10 mouse cellular contexts compared by ENCODE assay signal in genomic region chr11:103170111-103170493, GRCm38 (mm10). TPM values are rescaled to one million over a fixed set of nuclear protein-coding genes. Genes with fewer than 3 reads are reported as not detected.
A peak's percentile ranks its signal among the peaks of the same experiment; 100 is the strongest.
DNase-seq lines count a peak whose midpoint lies in the region; ATAC-seq and TF ChIP-seq lines count a peak whose summit lies in the region.
"Had no signal": no experiment of that assay in that cellular context is flagged by ENCODE, and none has a peak within 500 bp of the region (broad histone marks: within the 10 kb centered on the region; RNA-seq: fewer than 3 reads in every experiment).

No protein-coding gene starts in this region.

- H3K9me3 ChIP-seq in heart, embryonic 12.5 days (replicated peaks), result no peaks in the 10 kb centered on the region; the same call in 1 of the 2 replicates
- H3K9me3 ChIP-seq in ES-Bruce4 (replicated peaks; ENCODE audit: control insufficient read depth, insufficient read depth, low read length, poor library complexity, severe bottlenecking), result no peaks in the 10 kb centered on the region
- no peaks in the 10 kb centered on the region for H3K9me3 ChIP-seq in heart, postnatal 0 days (replicated peaks; ENCODE audit: control insufficient read depth, low read length)
- H3K9me3 ChIP-seq in midbrain, embryonic 10.5 days (replicated peaks), result no peaks in the 10 kb centered on the region

- H3K4me1 ChIP-seq in heart, embryonic 12.5 days (replicated peaks), result peaks cover 22% of the 10 kb centered on the region
- H3K4me1 ChIP-seq in ES-Bruce4 (ENCODE audit: control insufficient read depth, insufficient read depth, low read length), result no peaks in the 10 kb centered on the region
- 0 out of 2 replicates have a peak, but pooled peaks cover 7% of the 10 kb centered on the region for H3K4me1 ChIP-seq in heart, postnatal 0 days (ENCODE audit: control insufficient read depth, insufficient read depth)
- H3K4me1 ChIP-seq in midbrain, embryonic 10.5 days, result peaks cover 19% of the 10 kb centered on the region

- ATAC-seq in heart, embryonic 12.5 days (ENCODE audit: insufficient number of reproducible peaks, low FRiP score), result no peak
- no peak for ATAC-seq in heart, postnatal 0 days (ENCODE audit: insufficient read depth, low read depth)
- ATAC-seq in monocyte, adult 5-6 weeks (replicated peaks; ENCODE audit: insufficient number of reproducible peaks, low FRiP score, low TSS enrichment, poor library complexity, severe bottlenecking), result no peak

- H3K4me3 ChIP-seq in heart, embryonic 12.5 days, result peak overlapping the region; percentile 63
- H3K4me3 ChIP-seq in ES-Bruce4 (ENCODE audit: low read depth, low read length), result no peak overlapping the region
- peak overlapping the region; percentile 74; the same call in 1 of the 2 replicates for H3K4me3 ChIP-seq in heart, postnatal 0 days (ENCODE audit: low read depth, low read length)
- peak overlapping the region; percentile 77 for H3K4me3 ChIP-seq in midbrain, embryonic 10.5 days

- TF ChIP-seq EP300 in ES-Bruce4 (IDR thresholded peaks at IDR 0.05; ENCODE audit: insufficient read depth, low read depth, low read length), result no peak
- no peak for TF ChIP-seq EP300 in heart, postnatal 0 days (IDR thresholded peaks at IDR 0.05; ENCODE audit: low read depth)

- H3K36me3 ChIP-seq in heart, embryonic 12.5 days, result no peaks in the 10 kb centered on the region
- H3K36me3 ChIP-seq in ES-Bruce4 (ENCODE audit: control insufficient read depth, insufficient read depth, low read length, poor library complexity, severe bottlenecking), result no peaks in the 10 kb centered on the region
- H3K36me3 ChIP-seq in heart, postnatal 0 days (replicated peaks; ENCODE audit: control insufficient read depth, insufficient read depth, low read length), result no peaks in the 10 kb centered on the region
- no peaks in the 10 kb centered on the region for H3K36me3 ChIP-seq in midbrain, embryonic 10.5 days
- H3K36me3 ChIP-seq: G1E had no signal

- peak overlapping the region; percentile 95 for H3K4me2 ChIP-seq in heart, embryonic 12.5 days
- peak overlapping the region; percentile 99; the same call in 1 of the 2 replicates for H3K4me2 ChIP-seq in heart, postnatal 0 days (ENCODE audit: low read depth, low read length)

- DNase-seq in heart, postnatal 36 days, result no peak
- no peak for DNase-seq in heart, postnatal 0 days (ENCODE audit: low spot score)
- no peak for DNase-seq in midbrain, embryonic 10.5 days (ENCODE audit: low spot score)
- no peak for DNase-seq in embryo, embryonic 11 days
- DNase-seq in embryo, embryonic 10.5 days (ENCODE audit: low spot score), result no peak

- H3K9ac ChIP-seq in heart, embryonic 12.5 days, result no peak overlapping the region
- peak overlapping the region; percentile 84 for H3K9ac ChIP-seq in ES-Bruce4 (ENCODE audit: low read depth, poor library complexity, severe bottlenecking)
- H3K9ac ChIP-seq in heart, postnatal 0 days (replicated peaks; ENCODE audit: low read depth, low read length), result peak overlapping the region; percentile 70; the same call in 1 of the 2 replicates

- TF ChIP-seq CTCF in ES-Bruce4 (IDR thresholded peaks at IDR 0.05; ENCODE audit: low read depth, low read length), result no peak
- no peak for TF ChIP-seq CTCF in heart, postnatal 0 days (IDR thresholded peaks at IDR 0.05; ENCODE audit: low read depth)

- H3K27me3 ChIP-seq in heart, embryonic 12.5 days (replicated peaks), result peaks cover 67% of the 10 kb centered on the region
- H3K27me3 ChIP-seq in ES-Bruce4 (ENCODE audit: control insufficient read depth, insufficient read depth, low read length, poor library complexity, severe bottlenecking), result peaks cover 9% of the 10 kb centered on the region
- H3K27me3 ChIP-seq in heart, postnatal 0 days (ENCODE audit: control insufficient read depth, insufficient read depth, low read length), result peaks cover 26% of the 10 kb centered on the region
- peaks cover 63% of the 10 kb centered on the region for H3K27me3 ChIP-seq in midbrain, embryonic 10.5 days (ENCODE audit: low read depth, poor library complexity, severe bottlenecking)

- no peak overlapping the region for H3K27ac ChIP-seq in heart, embryonic 12.5 days (ENCODE audit: poor library complexity, severe bottlenecking)
- no peak overlapping the region for H3K27ac ChIP-seq in ES-Bruce4 (ENCODE audit: insufficient read depth, low read length)
- H3K27ac ChIP-seq in heart, postnatal 0 days (ENCODE audit: low read depth), result no peak overlapping the region
- H3K27ac ChIP-seq in midbrain, embryonic 10.5 days (replicated peaks), result no peak overlapping the region

- intact Hi-C loops in heart, postnatal 36 days (cut with DNase I), result loop anchor here (5.0 kb wide), 1 partner anchor 242 kb away; the partner anchor contains the start of gene Plekhm1

- 49% methylated on average over 3 of the region's 3 CpGs for WGBS in heart, embryonic 12.5 days
- 61% methylated on average over 3 of the region's 3 CpGs for WGBS in heart, postnatal 0 days
- WGBS in midbrain, embryonic 10.5 days, result 63% methylated on average over 3 of the region's 3 CpGs

- TF ChIP-seq POLR2A in ES-Bruce4 (IDR thresholded peaks at IDR 0.05; ENCODE audit: insufficient read depth, low read length), result no peak

RNA-seq across cellular contexts. Expression of gene Fmnl1, which starts 0.8 kb away (rescaled TPM):
- 1.1 and 1.7 TPM in 2 replicates for polyA plus RNA-seq in heart, embryonic 12.5 days (2016; fragmentation: Nextera tagmentation; extraction: Ambion mirVana)
- 10 to 100 TPM; 12.4 to 20.9 TPM for total RNA-seq in heart, postnatal 36 days (2021)
- 1.7 and 4.9 TPM in 2 replicates for polyA plus RNA-seq in ES-Bruce4 (2011; ENCODE audit: insufficient read depth, insufficient read length, low read depth, missing spikeins)
- 2.2 and 3.4 TPM in 2 replicates for total RNA-seq in heart, postnatal 0 days (2014; rRNA removed; ENCODE audit: low replicate concordance)
- 0.91 and 1.1 TPM in 2 replicates for polyA plus RNA-seq in heart, postnatal 0 days (2015; fragmentation: Nextera tagmentation; extraction: Ambion mirVana)
- polyA plus RNA-seq in midbrain, embryonic 10.5 days (2016; fragmentation: Nextera tagmentation; extraction: Ambion mirVana), result 1.1 and 1.2 TPM in 2 replicates
- total RNA-seq in monocyte, adult 5-6 weeks (2017), result 189 to 455 TPM (median 252 TPM) in 3 replicates
- total RNA-seq: G1E had no signal

RNA-seq across cellular contexts. Expression of gene Hexim2, which starts 37.9 kb away (rescaled TPM):
- polyA plus RNA-seq in heart, embryonic 12.5 days (2016; fragmentation: Nextera tagmentation; extraction: Ambion mirVana), result 7.8 and 8.4 TPM in 2 replicates
- 1 to 10 TPM; 2.0 to 2.1 TPM for total RNA-seq in heart, postnatal 36 days (2021)
- 1.7 and 4.5 TPM in 2 replicates for polyA plus RNA-seq in ES-Bruce4 (2011; ENCODE audit: insufficient read depth, insufficient read length, low read depth, missing spikeins)
- total RNA-seq in heart, postnatal 0 days (2014; rRNA removed; ENCODE audit: low replicate concordance), result 1.6 and 1.7 TPM in 2 replicates
- polyA plus RNA-seq in heart, postnatal 0 days (2015; fragmentation: Nextera tagmentation; extraction: Ambion mirVana), result 4.2 and 4.9 TPM in 2 replicates
- polyA plus RNA-seq in midbrain, embryonic 10.5 days (2016; fragmentation: Nextera tagmentation; extraction: Ambion mirVana), result 7.8 and 8.2 TPM in 2 replicates
- total RNA-seq in monocyte, adult 5-6 weeks (2017), result 0.87 to 2.5 TPM in 2 of 3 replicates, not detected in the other

RNA-seq across cellular contexts. Expression of gene 1700023F06Rik, which starts 38.3 kb away (rescaled TPM):
- 0.17 TPM in 1 of 2 replicates, not detected in the other for polyA plus RNA-seq in heart, embryonic 12.5 days (2016; fragmentation: Nextera tagmentation; extraction: Ambion mirVana)
- total RNA-seq in heart, postnatal 36 days (2021), result not detected
- polyA plus RNA-seq in ES-Bruce4 (2011; ENCODE audit: insufficient read depth, insufficient read length, low read depth, missing spikeins), result 2.0 and 2.2 TPM in 2 replicates
- total RNA-seq in heart, postnatal 0 days (2014; rRNA removed; ENCODE audit: low replicate concordance), result not detected in 2 replicates
- polyA plus RNA-seq in heart, postnatal 0 days (2015; fragmentation: Nextera tagmentation; extraction: Ambion mirVana), result 0.10 TPM in 1 of 2 replicates, not detected in the other
- 0.10 and 0.11 TPM in 2 replicates for polyA plus RNA-seq in midbrain, embryonic 10.5 days (2016; fragmentation: Nextera tagmentation; extraction: Ambion mirVana)
- total RNA-seq in monocyte, adult 5-6 weeks (2017), result not detected in 3 replicates
- total RNA-seq: G1E had no signal
- polyA plus RNA-seq: erythroblast, embryonic 14.5 days; G1E had no signal

RNA-seq across cellular contexts. Expression of gene Spata32, which starts 48.1 kb away (rescaled TPM):
- not detected in 2 replicates for polyA plus RNA-seq in heart, embryonic 12.5 days (2016; fragmentation: Nextera tagmentation; extraction: Ambion mirVana)
- total RNA-seq in heart, postnatal 36 days (2021), result not detected
- not detected in 2 replicates for polyA plus RNA-seq in ES-Bruce4 (2011; ENCODE audit: insufficient read depth, insufficient read length, low read depth, missing spikeins)
- total RNA-seq in heart, postnatal 0 days (2014; rRNA removed; ENCODE audit: low replicate concordance), result not detected in 2 replicates
- polyA plus RNA-seq in heart, postnatal 0 days (2015; fragmentation: Nextera tagmentation; extraction: Ambion mirVana), result not detected in 2 replicates
- not detected in 2 replicates for polyA plus RNA-seq in midbrain, embryonic 10.5 days (2016; fragmentation: Nextera tagmentation; extraction: Ambion mirVana)
- total RNA-seq in monocyte, adult 5-6 weeks (2017), result not detected in 3 replicates
- polyA plus RNA-seq: erythroblast, embryonic 14.5 days; G1E had no signal

RNA-seq across cellular contexts. Expression of gene Hexim1, which starts 54.1 kb away (rescaled TPM):
- polyA plus RNA-seq in heart, embryonic 12.5 days (2016; fragmentation: Nextera tagmentation; extraction: Ambion mirVana), result 2.8 and 3.0 TPM in 2 replicates
- 10 to 100 TPM; 18.0 to 20.5 TPM for total RNA-seq in heart, postnatal 36 days (2021)
- 17.2 and 20.1 TPM in 2 replicates for polyA plus RNA-seq in ES-Bruce4 (2011; ENCODE audit: insufficient read depth, insufficient read length, low read depth, missing spikeins)
- 9.0 and 11.0 TPM in 2 replicates for total RNA-seq in heart, postnatal 0 days (2014; rRNA removed; ENCODE audit: low replicate concordance)
- 3.2 and 3.3 TPM in 2 replicates for polyA plus RNA-seq in heart, postnatal 0 days (2015; fragmentation: Nextera tagmentation; extraction: Ambion mirVana)
- 2.3 and 2.7 TPM in 2 replicates for polyA plus RNA-seq in midbrain, embryonic 10.5 days (2016; fragmentation: Nextera tagmentation; extraction: Ambion mirVana)
- 90.9 to 99.4 TPM (median 96.2 TPM) in 3 replicates for total RNA-seq in monocyte, adult 5-6 weeks (2017)
